Mouse (Mus musculus): Measurements from ENCODE around the gene Rasl12.

Rasl12 gene

GRCm38 (mm10) chr9:65398279-65398678, at the start of gene Rasl12:
TSS of gene Rasl12 (plus strand) at chr9:65398506.
- in situ Hi-C loops (cut with MboI; ENCODE audit: unreplicated experiment in 2 of 2), result no loop called here

- in situ Hi-C loops (cut with MboI; ENCODE audit: unreplicated experiment in 2 of 2), result no loop called here
Measured at GRCm38 (mm10) chr9:65353251-65353650, 45.1 kb upstream of the Rasl12 start.

- in situ Hi-C loops (cut with MboI; ENCODE audit: unreplicated experiment in 2 of 2), result no loop called here
Measured at GRCm38 (mm10) chr9:65356561-65356960, 41.7 kb upstream of the Rasl12 start.

GRCm38 (mm10) chr9:65356971-65357370, 41.3 kb upstream of the Rasl12 start:
- in situ Hi-C loops (cut with MboI; ENCODE audit: unreplicated experiment in 2 of 2), result no loop called here

GRCm38 (mm10) chr9:65358956-65359480, 39.3 kb upstream of the Rasl12 start:
- in situ Hi-C loops (cut with MboI; ENCODE audit: unreplicated experiment in 2 of 2), result no loop called here

GRCm38 (mm10) chr9:65360641-65361448, 37.5 kb upstream of the Rasl12 start, which contains the start of gene Ubap1l:
TSS of gene Ubap1l (plus strand) at chr9:65361041.
- in situ Hi-C loops (cut with MboI; ENCODE audit: unreplicated experiment in 2 of 2), result no loop called here

GRCm38 (mm10) chr9:65363684-65364083, 34.6 kb upstream of the Rasl12 start:
- in situ Hi-C loops (cut with MboI; ENCODE audit: unreplicated experiment in 2 of 2), result no loop called here

GRCm38 (mm10) chr9:65365721-65366120, 32.6 kb upstream of the Rasl12 start:
- in situ Hi-C loops (cut with MboI; ENCODE audit: unreplicated experiment in 2 of 2), result no loop called here

GRCm38 (mm10) chr9:65371756-65372155, 26.6 kb upstream of the Rasl12 start:
- in situ Hi-C loops (cut with MboI; ENCODE audit: unreplicated experiment in 2 of 2), result no loop called here

GRCm38 (mm10) chr9:65372449-65372848, 25.9 kb upstream of the Rasl12 start:
- in situ Hi-C loops (cut with MboI; ENCODE audit: unreplicated experiment in 2 of 2), result no loop called here

GRCm38 (mm10) chr9:65374468-65375162, 23.7 kb upstream of the Rasl12 start:
- in situ Hi-C loops (cut with MboI; ENCODE audit: unreplicated experiment in 2 of 2), result no loop called here

GRCm38 (mm10) chr9:65375163-65375934, 23.0 kb upstream of the Rasl12 start:
- in situ Hi-C loops (cut with MboI; ENCODE audit: unreplicated experiment in 2 of 2), result no loop called here

GRCm38 (mm10) chr9:65381017-65381590, 17.2 kb upstream of the Rasl12 start:
- in situ Hi-C loops (cut with MboI; ENCODE audit: unreplicated experiment in 2 of 2), result loop anchor here in 1 of 2 experiments (10.0 kb wide), 1 partner anchor 124 kb away; no protein-coding TSS in a partner anchor

- in situ Hi-C loops (cut with MboI; ENCODE audit: unreplicated experiment in 2 of 2), result loop anchor here in 1 of 2 experiments (10.0 kb wide), 1 partner anchor 123 kb away; no protein-coding TSS in a partner anchor
Measured at GRCm38 (mm10) chr9:65382031-65382750, 16.1 kb upstream of the Rasl12 start.

GRCm38 (mm10) chr9:65382751-65383097, 15.6 kb upstream of the Rasl12 start:
- in situ Hi-C loops (cut with MboI; ENCODE audit: unreplicated experiment in 2 of 2), result loop anchor here in 1 of 2 experiments (10.0 kb wide), 1 partner anchor 122 kb away; no protein-coding TSS in a partner anchor

GRCm38 (mm10) chr9:65384276-65384675, 14.0 kb upstream of the Rasl12 start:
- in situ Hi-C loops (cut with MboI; ENCODE audit: unreplicated experiment in 2 of 2), result loop anchor here in 1 of 2 experiments (10.0 kb wide), 1 partner anchor 121 kb away; no protein-coding TSS in a partner anchor

GRCm38 (mm10) chr9:65386373-65387140, 11.7 kb upstream of the Rasl12 start:
- in situ Hi-C loops (cut with MboI; ENCODE audit: unreplicated experiment in 2 of 2), result loop anchor here in 1 of 2 experiments (10.0 kb wide), 1 partner anchor 118 kb away; no protein-coding TSS in a partner anchor

- in situ Hi-C loops (cut with MboI; ENCODE audit: unreplicated experiment in 2 of 2), result loop anchor here (5.0 kb wide), 1 partner anchor 36 kb away; no protein-coding TSS in a partner anchor
Measured at GRCm38 (mm10) chr9:65390752-65391612, 7.3 kb upstream of the Rasl12 start.

Measured in v-Abl transformed pro-B cells (cell line).